Mouse (Mus musculus): ENCODE data around the gene Mrpl55. TPM values are rescaled to one million over a fixed set of nuclear protein-coding genes. Genes with fewer than 3 reads are reported as not detected.

The Mrpl55 gene
- polyA plus RNA-seq (2016; fragmentation: Nextera tagmentation; extraction: Ambion mirVana): 78.3 and 82.8 TPM in 2 replicates

DNA sequence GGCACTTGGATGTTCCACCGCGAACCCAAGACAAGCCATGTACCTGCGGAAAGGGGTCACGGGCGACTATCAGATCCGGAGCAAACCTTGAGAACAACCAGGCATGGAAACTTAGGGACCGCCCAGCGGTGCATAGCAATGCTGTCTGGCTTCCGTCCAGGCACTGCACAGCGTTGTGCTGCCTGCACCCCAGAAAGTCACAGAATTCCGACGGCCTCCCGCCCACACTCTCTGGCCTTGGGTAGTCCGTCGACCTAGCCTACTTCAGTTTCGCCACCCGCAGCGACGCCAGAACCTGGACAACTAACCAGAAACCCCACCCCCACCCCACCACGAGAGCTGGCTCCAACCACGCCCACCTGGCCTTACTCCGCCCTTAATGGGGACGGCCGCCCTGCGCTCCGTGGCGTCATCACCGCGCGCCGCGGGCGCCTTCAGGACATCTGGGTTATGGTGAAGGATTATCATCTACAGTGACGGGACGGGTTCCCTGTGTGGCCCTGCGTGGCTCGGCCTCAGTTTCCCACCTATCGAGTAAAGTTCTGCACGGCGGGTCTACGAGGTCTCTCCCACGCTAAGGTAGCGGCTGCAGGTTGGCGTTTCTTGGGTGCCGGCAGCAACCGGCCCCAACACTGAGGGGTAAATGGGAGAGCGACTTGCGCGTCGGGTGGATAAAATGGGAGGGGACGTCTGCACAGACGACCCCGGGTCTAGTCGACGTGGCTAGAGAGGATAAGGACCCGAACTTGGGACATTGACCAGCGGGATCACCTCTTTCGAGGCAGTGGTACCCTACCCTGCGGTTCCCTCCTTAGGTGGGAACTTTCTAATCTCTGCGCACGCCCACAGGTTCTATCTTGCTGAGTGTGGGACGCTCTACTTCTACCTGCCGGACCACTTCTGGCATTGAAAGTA lies at the start of gene Mrpl55:
Gene Mrpl55 (plus strand): TSS at position 406 of the 915 bp plus-strand sequence.
- WGBS (ENCODE audit: insufficient replicate concordance): under 1% methylated on average over 63 of the region's 63 CpGs
- H3K4me1 ChIP-seq: peaks cover 38% of the 10 kb centered on the region
- no peaks in the 10 kb centered on the region for H3K9me3 ChIP-seq (replicated peaks)
- peak; percentile 91 for ATAC-seq
- H3K27me3 ChIP-seq (replicated peaks): no peaks in the 10 kb centered on the region
- H3K27ac ChIP-seq: peak within 1 kb of the TSS; percentile 77
- H3K9ac ChIP-seq: peak within 1 kb of the TSS; percentile 85
- H3K4me2 ChIP-seq: peak within 1 kb of the TSS; percentile 83
- peaks cover 49% of the 10 kb centered on the region for H3K36me3 ChIP-seq
- H3K4me3 ChIP-seq: peak within 1 kb of the TSS; percentile 90

DNA sequence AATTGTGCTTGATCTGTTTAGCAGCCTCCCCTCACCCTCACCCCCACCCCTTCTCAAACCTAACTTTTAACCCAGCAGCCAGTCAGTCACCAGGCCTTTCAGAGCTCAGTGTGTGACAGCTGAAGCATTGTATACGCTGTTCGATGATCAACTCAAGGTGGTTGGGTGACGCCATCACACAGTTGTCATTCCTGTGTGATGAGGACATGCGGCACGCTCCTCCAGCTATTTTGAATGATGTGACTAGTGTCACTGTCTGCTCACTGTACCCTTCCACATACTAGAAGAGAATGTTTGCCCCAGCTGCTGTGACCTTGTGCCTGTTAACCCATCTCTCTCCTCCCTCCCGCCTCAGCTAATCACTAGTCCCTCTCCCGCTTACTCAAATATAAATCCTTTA lies 48.1 kb upstream of the Mrpl55 start:
- Histone ChIP-seq H3K27ac (no peak overlapping the region), H3K27me3 (replicated peaks) (peaks cover 4% of the 10 kb centered on the region; the same call in 1 of the 2 replicates), H3K36me3 (peaks cover 41% of the 10 kb centered on the region), H3K4me1 (peaks cover 17% of the 10 kb centered on the region), H3K4me3 (no peak overlapping the region), H3K9me3 (replicated peaks) (no peaks in the 10 kb centered on the region), H3K9ac (no peak overlapping the region), H3K4me2 (no peak overlapping the region)
- WGBS (ENCODE audit: insufficient replicate concordance): 77% methylated on average over 7 of the region's 7 CpGs
- ATAC-seq: no peak

DNA sequence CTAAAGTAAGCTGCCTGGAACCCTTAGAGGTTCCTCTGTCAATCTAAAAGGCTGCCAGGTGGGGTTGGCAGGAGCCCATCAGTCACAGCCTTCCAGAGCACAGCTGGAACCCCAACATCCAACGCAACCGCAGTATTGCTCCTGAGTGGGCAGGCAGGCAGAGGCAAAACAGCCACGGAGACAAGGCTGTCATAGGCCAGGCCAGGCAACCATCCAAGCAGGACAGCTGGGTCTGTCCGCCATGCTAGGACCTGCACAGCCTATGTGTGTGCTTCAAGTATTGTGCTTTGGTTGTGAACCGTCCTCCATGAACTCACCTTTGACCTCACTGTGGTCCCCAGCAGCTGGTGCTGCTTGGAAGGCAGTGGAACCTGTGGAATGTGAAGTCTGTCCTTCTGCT lies 46.4 kb upstream of the Mrpl55 start:
- Histone ChIP-seq H3K36me3 (peaks cover 58% of the 10 kb centered on the region), H3K9ac (no peak overlapping the region), H3K27me3 (replicated peaks) (no peaks in the 10 kb centered on the region), H3K4me2 (no peak overlapping the region), H3K4me1 (peaks cover 23% of the 10 kb centered on the region), H3K9me3 (replicated peaks) (no peaks in the 10 kb centered on the region), H3K4me3 (no peak overlapping the region), H3K27ac (no peak overlapping the region)
- 91% methylated on average over 5 of the region's 5 CpGs for WGBS (ENCODE audit: insufficient replicate concordance)
- ATAC-seq: no peak

DNA sequence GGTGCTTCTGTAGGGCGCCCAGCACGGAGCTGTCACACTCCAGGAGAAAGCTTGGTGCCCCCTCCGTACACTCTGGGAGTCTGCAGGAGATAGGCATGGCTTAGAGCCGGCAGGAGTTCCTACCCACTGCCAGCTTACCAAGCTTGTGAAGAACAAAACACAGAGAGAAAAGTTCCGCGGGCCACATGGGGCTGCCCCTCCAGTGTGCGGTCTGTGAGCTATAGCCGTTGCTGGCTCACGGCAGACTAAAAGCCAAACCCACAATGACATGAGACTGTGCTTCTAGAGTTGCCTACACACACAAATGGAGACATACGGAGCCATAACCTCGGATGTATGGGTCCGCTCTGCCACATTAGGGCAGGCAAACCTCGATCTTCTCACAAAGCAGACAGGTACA lies 43.2 kb upstream of the Mrpl55 start:
- no peaks in the 10 kb centered on the region for H3K9me3 ChIP-seq (replicated peaks)
- 93% methylated on average over 13 of the region's 13 CpGs for WGBS (ENCODE audit: insufficient replicate concordance)
- no peak overlapping the region for H3K27ac ChIP-seq
- H3K4me1 ChIP-seq: peaks cover 44% of the 10 kb centered on the region
- H3K4me2 ChIP-seq: no peak overlapping the region
- peaks cover 66% of the 10 kb centered on the region for H3K36me3 ChIP-seq
- no peaks in the 10 kb centered on the region for H3K27me3 ChIP-seq (replicated peaks)
- no peak for ATAC-seq
- H3K4me3 ChIP-seq: no peak overlapping the region
- H3K9ac ChIP-seq: no peak overlapping the region

DNA sequence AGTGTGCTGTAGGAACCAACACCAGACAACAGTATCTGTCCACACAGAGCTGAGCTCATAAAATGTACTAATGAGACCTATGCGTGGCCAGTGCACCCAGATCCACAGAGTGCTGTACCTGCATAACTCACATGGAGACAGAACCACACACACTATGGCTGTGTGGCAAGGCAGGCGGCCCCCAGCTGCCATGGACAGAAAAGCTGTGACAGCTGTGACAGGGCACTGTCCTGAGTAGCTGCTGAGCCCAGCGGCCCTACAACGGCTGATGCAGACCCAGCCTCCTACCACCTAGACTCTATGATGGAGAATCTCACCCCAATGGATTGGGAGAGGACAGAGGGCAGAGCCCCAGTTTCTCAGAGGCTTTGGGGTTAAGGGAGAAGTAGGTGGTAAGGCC lies 42.7 kb upstream of the Mrpl55 start:
- Histone ChIP-seq H3K36me3 (peaks cover 66% of the 10 kb centered on the region), H3K9ac (no peak overlapping the region), H3K4me2 (no peak overlapping the region), H3K4me3 (no peak overlapping the region), H3K4me1 (peaks cover 44% of the 10 kb centered on the region), H3K27me3 (replicated peaks) (no peaks in the 10 kb centered on the region), H3K9me3 (replicated peaks) (no peaks in the 10 kb centered on the region), H3K27ac (no peak overlapping the region)
- 85% methylated on average over 4 of the region's 4 CpGs for WGBS (ENCODE audit: insufficient replicate concordance)
- ATAC-seq: no peak

DNA sequence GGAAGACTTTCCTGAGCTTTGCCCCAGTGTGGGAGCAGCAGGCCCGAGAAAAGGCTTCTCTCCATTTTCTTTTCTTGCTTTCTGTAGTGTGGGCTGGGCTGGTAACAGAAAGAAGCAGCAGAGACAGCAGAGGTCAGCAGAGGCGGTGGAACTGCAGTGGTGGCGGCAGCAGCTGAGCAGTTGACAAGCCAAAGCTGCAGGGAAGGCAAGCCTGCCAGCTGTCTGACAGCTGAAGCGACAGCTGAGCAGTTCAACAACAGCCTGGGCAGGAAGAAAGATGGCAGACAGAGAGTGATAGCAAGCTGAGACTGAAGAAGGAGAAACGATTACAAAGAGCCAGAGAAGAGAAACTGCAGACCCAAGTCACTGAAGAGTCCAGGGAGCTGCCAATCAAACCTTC lies 40.9 kb upstream of the Mrpl55 start:
- Histone ChIP-seq H3K27me3 (replicated peaks) (no peaks in the 10 kb centered on the region), H3K9ac (peak overlapping the region; percentile 92; the same call in 1 of the 2 replicates), H3K4me2 (peak overlapping the region; percentile 85; the same call in 1 of the 2 replicates), H3K36me3 (peaks cover 53% of the 10 kb centered on the region), H3K4me3 (no peak overlapping the region), H3K9me3 (replicated peaks) (no peaks in the 10 kb centered on the region), H3K27ac (peak overlapping the region; percentile 100), H3K4me1 (peaks cover 49% of the 10 kb centered on the region)
- ATAC-seq: no peak
- WGBS (ENCODE audit: insufficient replicate concordance): 77% methylated on average over 5 of the region's 5 CpGs

DNA sequence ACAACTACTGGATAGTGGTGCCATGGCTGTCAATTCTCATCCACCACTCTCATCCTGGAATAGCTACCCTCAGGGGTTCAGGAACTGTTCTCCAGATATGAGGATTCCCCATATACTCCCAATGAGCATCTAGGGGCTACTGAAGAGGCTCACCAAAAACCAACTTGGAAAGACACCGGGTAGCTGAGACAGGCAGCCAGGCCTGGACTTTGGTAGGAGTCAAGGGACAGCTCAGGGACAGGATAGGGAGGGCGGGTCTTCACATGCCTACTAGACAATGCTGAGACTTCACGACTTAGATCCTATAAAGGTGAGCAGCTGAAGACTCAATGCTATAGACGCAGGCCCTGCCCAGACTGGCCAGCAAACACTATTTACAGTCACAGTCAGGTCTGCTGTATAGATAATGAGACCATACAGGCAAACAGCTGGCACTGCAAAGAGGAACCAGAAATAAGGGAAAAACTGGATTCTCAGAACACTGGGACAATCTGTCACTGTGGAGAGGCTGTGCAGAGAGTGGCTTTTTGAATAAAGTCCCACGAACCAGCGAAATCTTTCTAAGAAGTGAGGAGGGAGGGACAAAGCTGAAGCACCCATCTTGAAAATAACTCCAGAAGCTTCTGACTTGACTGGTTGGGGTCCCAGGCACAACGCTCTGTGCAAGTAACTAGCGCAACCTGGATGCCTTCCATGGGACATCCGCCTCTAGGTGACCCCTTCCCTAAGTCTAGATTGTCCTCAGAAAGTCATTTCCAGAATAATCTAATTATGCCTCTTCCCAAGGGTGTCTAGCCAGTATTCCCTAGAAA lies 39.6 kb upstream of the Mrpl55 start:
- peak overlapping the region; percentile 85 for H3K4me2 ChIP-seq
- H3K4me1 ChIP-seq: peaks cover 53% of the 10 kb centered on the region
- WGBS (ENCODE audit: insufficient replicate concordance): 49% methylated on average over 9 of the region's 9 CpGs
- H3K9ac ChIP-seq: peak overlapping the region; percentile 92
- no peaks in the 10 kb centered on the region for H3K27me3 ChIP-seq (replicated peaks)
- peak overlapping the region; percentile 100 for H3K27ac ChIP-seq
- H3K9me3 ChIP-seq (replicated peaks): no peaks in the 10 kb centered on the region
- peaks cover 40% of the 10 kb centered on the region for H3K36me3 ChIP-seq
- peak overlapping the region; percentile 83 for H3K4me3 ChIP-seq
- peak; percentile 1 for ATAC-seq

DNA sequence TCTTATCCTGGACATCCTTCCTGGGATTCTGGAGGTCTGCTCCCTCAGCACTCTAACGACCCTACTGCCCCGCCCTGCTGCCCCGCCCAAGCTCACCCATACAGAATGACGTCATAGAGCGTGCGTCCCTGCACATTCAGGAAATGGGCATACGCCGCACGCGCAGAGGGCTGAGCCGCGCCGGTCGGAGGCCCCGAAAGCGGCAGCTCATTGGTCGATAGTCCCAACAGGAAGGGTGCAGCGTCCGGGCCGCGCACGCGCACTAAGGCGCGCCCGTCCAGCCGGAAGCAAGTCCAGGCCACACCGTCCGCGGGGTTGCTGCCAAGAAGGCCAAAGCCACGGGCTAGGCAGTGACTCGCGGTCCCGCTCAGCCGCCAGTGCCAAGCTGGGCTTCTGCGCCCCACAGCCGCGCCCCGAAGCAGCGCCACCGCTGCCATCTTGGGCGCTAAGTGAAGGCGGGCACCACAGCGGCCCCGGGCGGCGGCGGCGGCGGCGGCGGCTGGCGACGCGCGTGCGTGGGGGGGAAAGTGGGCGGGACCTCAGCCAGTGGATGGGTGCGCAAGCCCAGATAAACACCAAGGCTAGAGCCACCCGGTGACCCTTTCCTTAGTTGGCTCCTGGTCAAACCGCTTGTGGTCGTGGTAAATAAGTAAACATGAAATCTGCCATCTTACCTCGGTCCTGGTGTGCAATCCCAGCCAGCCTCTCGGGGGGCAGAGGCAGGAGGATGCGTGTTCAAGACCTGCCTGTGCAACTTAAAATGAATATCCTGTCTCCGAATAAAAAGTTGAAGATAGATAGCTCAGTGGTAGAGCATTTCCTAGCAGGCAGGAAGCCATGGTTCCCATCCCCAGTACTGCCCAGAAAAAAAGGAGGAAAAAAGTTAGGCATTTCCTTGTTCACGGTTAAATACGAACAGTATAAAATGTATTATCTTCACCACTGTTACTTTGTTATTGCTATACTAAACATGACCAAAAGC lies 38.7 kb upstream of the Mrpl55 start, which contains the start of gene Iba57:
Gene Iba57 (minus strand): TSS at position 485 of the 982 bp plus-strand sequence.
- H3K4me1 ChIP-seq: peaks cover 58% of the 10 kb centered on the region
- no peaks in the 10 kb centered on the region for H3K9me3 ChIP-seq (replicated peaks)
- peak; percentile 90 for ATAC-seq
- no peaks in the 10 kb centered on the region for H3K27me3 ChIP-seq (replicated peaks)
- peak within 1 kb of the TSS; percentile 100 for H3K27ac ChIP-seq
- H3K4me3 ChIP-seq: peak within 1 kb of the TSS; percentile 83
- H3K4me2 ChIP-seq: peak within 1 kb of the TSS; percentile 85
- WGBS (ENCODE audit: insufficient replicate concordance): under 1% methylated on average over 61 of the region's 68 CpGs
- peak within 1 kb of the TSS; percentile 92 for H3K9ac ChIP-seq
- H3K36me3 ChIP-seq: peaks cover 31% of the 10 kb centered on the region

DNA sequence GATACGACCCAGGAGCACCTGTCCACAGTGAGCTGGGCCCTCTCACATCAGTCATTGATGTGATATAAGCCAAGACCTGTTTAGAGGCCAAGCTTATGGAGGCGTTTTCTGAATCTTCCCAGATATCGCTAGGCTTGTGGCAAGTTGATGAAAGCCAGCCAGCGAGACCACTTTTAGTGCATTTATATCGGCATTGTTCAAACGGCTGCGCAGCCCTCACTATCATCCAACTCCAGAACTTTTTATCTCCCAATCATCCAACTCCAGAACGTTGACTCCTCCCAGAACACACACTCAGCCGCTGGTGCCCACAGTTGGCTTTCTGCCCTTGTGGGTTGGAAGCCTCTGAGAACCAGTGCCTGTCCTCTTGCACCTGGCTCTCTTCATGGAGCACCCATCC lies 37.9 kb upstream of the Mrpl55 start:
- peak overlapping the region; percentile 83 for H3K4me3 ChIP-seq
- peak; percentile 80 for ATAC-seq
- H3K27ac ChIP-seq: peak overlapping the region; percentile 100
- peaks cover 23% of the 10 kb centered on the region for H3K36me3 ChIP-seq
- WGBS (ENCODE audit: insufficient replicate concordance): 17% methylated on average over 9 of the region's 9 CpGs
- peak overlapping the region; percentile 92 for H3K9ac ChIP-seq
- H3K27me3 ChIP-seq (replicated peaks): no peaks in the 10 kb centered on the region
- peaks cover 58% of the 10 kb centered on the region for H3K4me1 ChIP-seq
- no peaks in the 10 kb centered on the region for H3K9me3 ChIP-seq (replicated peaks)
- H3K4me2 ChIP-seq: peak overlapping the region; percentile 85

DNA sequence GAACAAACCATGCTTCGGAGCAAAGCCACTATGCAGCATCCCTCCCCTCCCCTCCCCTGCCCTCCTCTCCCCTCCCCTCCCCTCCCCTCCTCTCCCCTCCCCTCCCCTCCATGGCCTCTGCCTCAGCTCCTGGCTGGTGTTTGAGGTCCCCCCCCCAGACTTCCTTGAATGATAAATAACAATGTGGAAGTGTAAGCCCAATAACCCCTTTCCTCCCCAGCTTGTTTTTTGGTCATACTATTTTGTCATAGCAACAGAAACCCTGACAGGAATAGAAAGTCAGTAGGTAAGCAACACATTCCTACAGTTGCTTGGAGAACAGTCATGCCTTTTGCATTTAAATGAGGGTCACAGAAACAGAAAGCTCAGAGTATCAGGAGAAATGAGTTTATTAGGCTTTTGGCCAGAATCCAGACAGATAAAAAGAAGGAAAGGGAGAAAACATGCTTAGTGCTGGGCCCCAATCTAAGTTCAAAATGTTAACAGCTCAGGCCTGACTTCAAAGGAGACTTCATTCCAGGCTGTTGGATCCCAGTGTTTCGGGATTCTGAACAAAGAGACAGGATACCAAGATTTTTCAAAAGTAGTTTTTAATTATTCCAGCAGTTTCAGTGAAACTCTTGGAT lies 36.6 kb upstream of the Mrpl55 start:
- Histone ChIP-seq H3K36me3 (peaks cover 9% of the 10 kb centered on the region), H3K4me2 (peak overlapping the region; percentile 85; the same call in 1 of the 2 replicates), H3K27ac (peak overlapping the region; percentile 100), H3K4me1 (peaks cover 58% of the 10 kb centered on the region), H3K9ac (peak overlapping the region; percentile 92), H3K9me3 (replicated peaks) (no peaks in the 10 kb centered on the region), H3K27me3 (replicated peaks) (no peaks in the 10 kb centered on the region), H3K4me3 (no peak overlapping the region)
- 35% methylated on average over 2 of the region's 2 CpGs for WGBS (ENCODE audit: insufficient replicate concordance)
- no peak for ATAC-seq
